Mouse (Mus musculus): ENCODE data around the gene Tbc1d8.

DNA sequence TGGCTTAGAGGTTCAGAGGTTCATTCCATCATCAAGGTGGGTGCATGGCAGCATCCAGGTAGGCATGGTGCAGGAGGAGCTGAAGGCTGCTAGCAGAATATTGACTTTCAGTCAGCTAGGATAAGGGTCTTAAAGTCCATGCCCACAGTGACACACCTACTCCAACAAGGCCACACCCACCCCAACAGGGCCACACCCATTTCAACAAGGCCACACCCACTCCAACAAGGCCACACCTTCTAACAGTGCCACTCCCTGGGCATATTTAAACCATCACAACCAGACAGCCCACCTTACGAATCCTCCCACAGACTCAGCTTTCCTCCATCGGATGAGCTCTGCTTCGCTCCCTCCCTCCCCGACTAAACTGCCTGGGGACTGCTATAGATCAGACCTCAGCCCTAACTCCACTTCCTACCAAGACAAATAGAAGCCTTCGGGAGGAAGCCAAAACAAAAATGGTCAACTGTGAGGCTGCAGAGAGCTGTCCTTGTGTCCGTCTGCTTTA lies 15.6 kb downstream of the Tbc1d8 start:
- TF ChIP-seq POLR2A (IDR thresholded peaks at IDR 0.05; ENCODE audit: low read depth, low read length) (no peak), CTCF (IDR thresholded peaks at IDR 0.05; ENCODE audit: borderline replicate concordance, insufficient read depth, low read length) (no peak)

All from embryonic fibroblast, embryonic 13.5 days (primary cell).